Mouse (Mus musculus): ENCODE measurements around the gene Chst1. TPM values are rescaled to one million over a fixed set of nuclear protein-coding genes. Genes with fewer than 3 reads are reported as not detected.
A peak's percentile ranks its signal among the peaks of the same experiment; 100 is the strongest.

Gene Chst1
- polyA plus RNA-seq, 1 experiment, result 10.9 TPM

DNA sequence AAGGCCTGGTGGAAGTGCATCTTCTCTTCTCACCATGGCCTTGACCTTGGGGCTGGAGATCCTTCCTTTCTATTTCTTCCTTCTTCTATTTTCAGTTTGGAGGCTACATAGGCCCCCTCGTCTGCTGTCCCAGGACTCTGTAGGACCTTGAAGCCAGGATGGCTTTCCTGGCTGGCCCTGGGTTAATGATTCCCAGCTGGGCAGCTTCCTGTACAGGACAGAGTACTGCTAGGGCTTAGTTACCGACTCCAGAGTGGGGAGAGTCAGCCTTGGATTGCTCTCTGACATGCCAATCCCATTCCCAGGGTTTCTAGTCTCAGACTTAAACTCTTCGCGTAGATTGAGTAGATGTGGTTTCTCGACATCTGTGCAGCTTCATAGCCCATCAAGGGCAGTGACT is 16.9 kb upstream of the Chst1 start:
- no peak for TF ChIP-seq CTCF (conservative IDR thresholded peaks at IDR 0.05; ENCODE audit: insufficient read depth, insufficient read length, low read depth, low read length)
- TF ChIP-seq POLR2A (IDR thresholded peaks at IDR 0.05; ENCODE audit: low read depth, low read length), result no peak
- H3K27me3 ChIP-seq (replicated peaks; ENCODE audit: control insufficient read depth, insufficient read depth, low read length), result no peaks in the 10 kb centered on the region
- peaks cover 3% of the 10 kb centered on the region; the same call in 1 of the 2 replicates for H3K4me1 ChIP-seq (ENCODE audit: control insufficient read depth, insufficient read depth, low read length)
- H3K4me3 ChIP-seq (ENCODE audit: insufficient read depth, low read depth, low read length), result no peak overlapping the region
- 51% methylated on average over 5 of the region's 5 CpGs for WGBS
- DNase-seq, result peak; percentile 74
- H3K36me3 ChIP-seq (ENCODE audit: control insufficient read depth, insufficient read depth, low read length), result no peaks in the 10 kb centered on the region
- H3K27ac ChIP-seq (ENCODE audit: insufficient read depth, low read depth, low read length), result no peak overlapping the region

DNA sequence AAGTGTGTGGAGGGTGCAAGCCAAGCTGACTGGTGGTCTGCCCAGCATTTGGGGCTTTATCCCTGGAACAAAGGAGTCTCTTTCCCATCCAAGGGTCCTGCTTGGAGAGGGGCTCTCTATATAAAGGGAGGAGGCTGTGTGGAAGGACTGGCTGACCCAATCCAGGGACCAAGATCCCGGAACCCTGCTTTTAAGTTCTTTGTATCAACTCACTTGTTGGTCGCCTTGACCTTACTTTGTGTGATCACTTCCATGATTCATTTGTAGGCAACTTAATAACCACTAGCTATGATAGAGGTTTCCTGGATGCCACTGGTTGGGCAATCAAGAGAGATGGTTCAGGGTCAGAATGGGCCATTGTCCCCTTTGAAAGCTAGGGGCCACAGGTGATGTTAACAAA is 11.7 kb upstream of the Chst1 start:
- Histone ChIP-seq H3K4me3 (ENCODE audit: insufficient read depth, low read depth, low read length) (no peak overlapping the region), H3K27me3 (replicated peaks; ENCODE audit: control insufficient read depth, insufficient read depth, low read length) (no peaks in the 10 kb centered on the region), H3K36me3 (ENCODE audit: control insufficient read depth, insufficient read depth, low read length) (no peaks in the 10 kb centered on the region), H3K27ac (ENCODE audit: insufficient read depth, low read depth, low read length) (no peak overlapping the region), H3K4me1 (ENCODE audit: control insufficient read depth, insufficient read depth, low read length) (peaks cover 1% of the 10 kb centered on the region; the same call in 1 of the 2 replicates)
- 96% methylated on average over 2 of the region's 2 CpGs for WGBS
- no peak for DNase-seq
- TF ChIP-seq CTCF (conservative IDR thresholded peaks at IDR 0.05; ENCODE audit: insufficient read depth, insufficient read length, low read depth, low read length), result no peak
- TF ChIP-seq POLR2A (IDR thresholded peaks at IDR 0.05; ENCODE audit: low read depth, low read length), result no peak

DNA sequence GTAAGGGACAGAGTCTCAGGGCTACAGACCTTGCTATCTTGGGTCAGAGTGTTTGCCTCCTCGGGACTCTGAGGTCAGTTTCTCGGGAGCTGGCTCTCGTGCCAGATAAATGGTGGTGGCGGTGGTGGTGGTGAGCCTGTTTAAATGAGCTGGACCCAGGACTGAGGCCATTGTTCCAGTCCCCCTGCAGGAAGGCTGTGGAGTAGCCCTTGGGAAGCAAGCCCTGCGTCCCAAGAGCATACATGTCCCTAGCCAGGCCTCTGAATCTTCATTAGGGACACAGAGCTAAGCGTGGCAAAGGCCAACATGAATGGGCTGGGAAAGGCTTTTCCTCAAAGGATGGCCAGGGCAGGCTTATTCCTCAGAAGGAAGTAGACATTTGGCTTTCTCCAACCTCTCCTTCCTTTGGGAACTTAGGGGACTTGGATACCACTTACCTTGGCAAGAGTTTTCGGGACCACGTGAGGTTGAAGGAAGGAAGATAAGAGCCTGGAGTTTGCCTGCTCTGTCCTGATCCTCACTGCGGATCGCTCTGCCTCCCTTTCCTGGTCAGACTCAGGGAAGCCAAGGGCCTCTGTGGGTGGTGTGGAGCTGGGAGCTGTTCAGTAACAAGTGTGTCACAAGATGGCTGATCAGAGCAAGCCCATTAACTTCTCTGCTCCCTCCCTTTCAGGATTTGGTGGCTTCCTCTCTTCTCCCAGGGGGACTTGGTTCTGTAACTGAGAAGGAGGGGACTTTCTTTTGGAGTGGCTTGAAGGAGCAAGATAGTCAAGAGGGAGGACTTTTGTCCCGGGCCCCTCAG is 4.4 kb upstream of the Chst1 start:
- Histone ChIP-seq H3K27ac (ENCODE audit: insufficient read depth, low read depth, low read length) (no peak overlapping the region), H3K36me3 (ENCODE audit: control insufficient read depth, insufficient read depth, low read length) (no peaks in the 10 kb centered on the region), H3K4me3 (ENCODE audit: insufficient read depth, low read depth, low read length) (no peak overlapping the region), H3K27me3 (replicated peaks; ENCODE audit: control insufficient read depth, insufficient read depth, low read length) (0 out of 2 replicates have a peak, but pooled peaks cover 2% of the 10 kb centered on the region), H3K4me1 (ENCODE audit: control insufficient read depth, insufficient read depth, low read length) (no peaks in the 10 kb centered on the region)
- WGBS, result 74% methylated on average over 11 of the region's 11 CpGs
- TF ChIP-seq CTCF (conservative IDR thresholded peaks at IDR 0.05; ENCODE audit: insufficient read depth, insufficient read length, low read depth, low read length), result no peak
- no peak for TF ChIP-seq POLR2A (IDR thresholded peaks at IDR 0.05; ENCODE audit: low read depth, low read length)
- DNase-seq, result no peak

DNA sequence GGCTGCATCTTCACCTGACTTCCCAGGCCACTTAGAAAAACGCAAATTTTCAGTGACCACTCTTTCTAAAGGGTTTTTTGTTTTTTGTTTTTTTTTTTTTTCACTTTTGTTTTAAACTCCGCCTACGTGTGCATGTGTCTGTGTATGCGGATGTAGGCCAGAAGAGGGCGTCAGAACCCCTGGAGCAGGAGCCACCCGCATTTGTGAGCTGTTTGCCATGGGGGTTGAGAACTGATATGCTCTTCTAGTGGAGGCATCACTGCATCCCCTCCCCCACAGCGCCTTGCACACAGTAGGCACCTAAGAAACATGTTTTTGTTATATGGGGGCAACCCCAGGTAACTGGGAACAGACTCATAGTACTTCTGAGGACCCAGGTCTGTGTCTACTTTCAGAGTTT is 2.2 kb upstream of the Chst1 start:
- H3K27ac ChIP-seq (ENCODE audit: insufficient read depth, low read depth, low read length), result no peak overlapping the region
- no peaks in the 10 kb centered on the region for H3K36me3 ChIP-seq (ENCODE audit: control insufficient read depth, insufficient read depth, low read length)
- no peak overlapping the region for H3K4me3 ChIP-seq (ENCODE audit: insufficient read depth, low read depth, low read length)
- TF ChIP-seq POLR2A (IDR thresholded peaks at IDR 0.05; ENCODE audit: low read depth, low read length), result no peak
- TF ChIP-seq CTCF (conservative IDR thresholded peaks at IDR 0.05; ENCODE audit: insufficient read depth, insufficient read length, low read depth, low read length), result 0 out of 2 replicates have a peak, but pooled peaks have one; percentile 32
- H3K27me3 ChIP-seq (replicated peaks; ENCODE audit: control insufficient read depth, insufficient read depth, low read length), result 0 out of 2 replicates have a peak, but pooled peaks cover 2% of the 10 kb centered on the region
- DNase-seq, result no peak
- H3K4me1 ChIP-seq (ENCODE audit: control insufficient read depth, insufficient read depth, low read length), result no peaks in the 10 kb centered on the region
- WGBS, result 40% methylated on average over 7 of the region's 7 CpGs

DNA sequence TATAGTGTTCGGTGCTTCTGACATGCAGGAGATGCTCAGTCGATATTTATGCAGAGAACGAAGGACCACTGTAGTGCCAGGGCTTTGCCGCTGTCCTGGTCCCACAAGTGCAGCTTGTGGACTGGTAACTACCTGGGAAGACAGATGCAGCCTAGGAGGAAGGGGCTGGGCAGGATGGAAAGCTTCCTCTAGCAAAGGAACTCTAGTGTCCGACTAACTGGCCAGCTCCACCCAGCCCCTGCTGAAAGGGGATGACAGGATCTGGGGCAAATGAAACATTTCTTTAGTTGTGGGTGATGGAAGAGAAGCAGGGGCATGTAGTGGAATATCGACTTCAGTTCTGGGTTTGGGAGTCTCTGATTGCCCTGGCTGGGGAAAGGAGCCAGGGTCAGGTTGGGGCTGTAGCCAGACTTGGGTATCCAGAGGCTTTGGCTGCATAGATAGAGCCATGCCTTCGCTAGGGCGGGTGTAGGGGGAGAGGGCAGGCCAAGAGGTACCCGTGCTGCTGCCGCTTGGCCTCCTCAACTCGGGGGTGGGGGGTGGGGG is 493 bp upstream of the Chst1 start:
- Histone ChIP-seq H3K36me3 (ENCODE audit: control insufficient read depth, insufficient read depth, low read length) (no peaks in the 10 kb centered on the region), H3K27me3 (replicated peaks; ENCODE audit: control insufficient read depth, insufficient read depth, low read length) (0 out of 2 replicates have a peak, but pooled peaks cover 2% of the 10 kb centered on the region), H3K27ac (ENCODE audit: insufficient read depth, low read depth, low read length) (no peak overlapping the region), H3K4me3 (ENCODE audit: insufficient read depth, low read depth, low read length) (no peak overlapping the region), H3K4me1 (ENCODE audit: control insufficient read depth, insufficient read depth, low read length) (no peaks in the 10 kb centered on the region)
- TF ChIP-seq CTCF (conservative IDR thresholded peaks at IDR 0.05; ENCODE audit: insufficient read depth, insufficient read length, low read depth, low read length) (no peak), POLR2A (IDR thresholded peaks at IDR 0.05; ENCODE audit: low read depth, low read length) (no peak)
- 31% methylated on average over 11 of the region's 11 CpGs for WGBS
- DNase-seq, result no peak

DNA sequence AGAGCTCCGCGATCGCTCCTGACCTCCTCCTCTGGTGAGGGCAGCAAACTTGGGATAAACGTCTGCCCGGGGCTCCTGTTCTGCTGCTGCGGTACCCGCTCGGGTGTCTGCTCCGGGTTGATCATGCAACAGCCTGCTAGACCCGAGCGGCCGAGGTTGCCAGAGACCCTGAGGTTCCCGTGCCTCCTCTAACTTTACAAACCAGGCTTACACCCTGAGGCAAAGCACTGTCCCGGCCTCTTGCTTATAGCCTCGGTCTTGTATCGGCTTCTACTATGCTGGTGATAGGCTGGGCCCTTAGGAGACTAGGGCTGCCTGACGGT is 802 bp downstream of the Chst1 start:
- 4% methylated on average over 17 of the region's 17 CpGs for WGBS

DNA sequence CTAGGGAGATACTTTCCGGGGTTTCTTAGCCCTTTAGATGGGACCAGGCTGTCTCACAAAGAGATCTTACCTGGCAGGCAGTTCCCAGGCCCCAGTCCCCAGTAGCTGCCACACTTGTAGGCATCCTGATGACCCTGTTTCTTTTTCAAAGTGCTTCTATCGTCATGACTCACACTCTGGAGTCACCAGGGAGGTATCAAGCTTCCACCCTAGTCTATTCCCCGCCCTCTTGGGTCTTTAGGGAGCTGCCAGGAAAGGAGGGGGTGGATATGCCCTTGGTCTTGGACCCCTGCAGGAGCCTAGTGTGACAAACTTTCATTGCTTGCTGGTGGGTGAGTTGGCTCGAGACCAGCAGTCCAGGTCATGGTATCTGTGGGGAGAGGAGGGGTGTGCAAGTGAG is 1.7 kb downstream of the Chst1 start:
- Histone ChIP-seq H3K4me1 (ENCODE audit: control insufficient read depth, insufficient read depth, low read length) (no peaks in the 10 kb centered on the region), H3K27ac (ENCODE audit: insufficient read depth, low read depth, low read length) (no peak overlapping the region), H3K36me3 (ENCODE audit: control insufficient read depth, insufficient read depth, low read length) (no peaks in the 10 kb centered on the region), H3K27me3 (replicated peaks; ENCODE audit: control insufficient read depth, insufficient read depth, low read length) (0 out of 2 replicates have a peak, but pooled peaks cover 2% of the 10 kb centered on the region), H3K4me3 (ENCODE audit: insufficient read depth, low read depth, low read length) (no peak overlapping the region)
- DNase-seq, result no peak
- WGBS, result 60% methylated on average over 4 of the region's 4 CpGs
- TF ChIP-seq POLR2A (IDR thresholded peaks at IDR 0.05; ENCODE audit: low read depth, low read length) (no peak), CTCF (conservative IDR thresholded peaks at IDR 0.05; ENCODE audit: insufficient read depth, insufficient read length, low read depth, low read length) (no peak)

More for the DNA sequence above, 802 bp downstream of the Chst1 start:
- no peak for DNase-seq
- H3K36me3 ChIP-seq (ENCODE audit: control insufficient read depth, insufficient read depth, low read length), result no peaks in the 10 kb centered on the region
- TF ChIP-seq CTCF (conservative IDR thresholded peaks at IDR 0.05; ENCODE audit: insufficient read depth, insufficient read length, low read depth, low read length) (no peak), POLR2A (IDR thresholded peaks at IDR 0.05; ENCODE audit: low read depth, low read length) (no peak)
- H3K4me1 ChIP-seq (ENCODE audit: control insufficient read depth, insufficient read depth, low read length), result no peaks in the 10 kb centered on the region
- 0 out of 2 replicates have a peak, but pooled peaks cover 2% of the 10 kb centered on the region for H3K27me3 ChIP-seq (replicated peaks; ENCODE audit: control insufficient read depth, insufficient read depth, low read length)
- no peak overlapping the region for H3K27ac ChIP-seq (ENCODE audit: insufficient read depth, low read depth, low read length)
- peak overlapping the region; percentile 55 for H3K4me3 ChIP-seq (ENCODE audit: insufficient read depth, low read depth, low read length)

All from kidney, adult 2 months (tissue).